Mouse (Mus musculus) Patski (cell line): ENCODE results near the gene Asap2. TPM values are rescaled to one million over a fixed set of nuclear protein-coding genes. Genes with fewer than 3 reads are reported as not detected.
A peak's percentile ranks its signal among the peaks of the same experiment; 100 is the strongest.

ENCODE experiments used
- ATAC-seq: fragments of 100-300 bp; one replicate; pipeline ENCODE4 v1.8.0; 2021
- CTCF ChIA-PET: fragments of 350-600 bp; sonication (Branson Sonifier 250); formaldehyde crosslinking; loops from one replicate; lab custom pipeline; 2022; ENCODE audit warnings: inconsistent platforms; lab: Charles Lee
- POLR2A ChIA-PET: fragments of 350-600 bp; sonication (Branson Sonifier 250); formaldehyde crosslinking; loops from one replicate; lab custom pipeline; 2022; ENCODE audit warnings: antibody characterized with exemption, inconsistent platforms; lab: Charles Lee
- DNase-seq: peaks from one replicate; pipeline ENCODE4 v3.0.0-alpha.2; 2011; ENCODE audit warnings: low read depth, low spot score
- H3K27me3 ChIP-seq: fragments of 371-371 bp; one replicate; pipeline ENCODE4 v1.5.1; 2021
- CTCF ChIP-seq: fragments of 100-300 bp; IDR thresholded peaks from one replicate; pipeline ENCODE4 v1.5.1; 2021
- in situ Hi-C: fragments of 300-500 bp; cut with MboI; formaldehyde crosslinking; loops from 3 replicates; pipeline ENCODE4 v1.11.1; 2018; ENCODE audit warnings: low pct_unique_long_range_greater_than_20kb, mixed read lengths
- polyA plus RNA-seq: library from polyadenylated mRNA; unstranded; gene quantifications from one replicate; pipeline ENCODE4 v1.2.3, GENCODE M21; 2021

The Asap2 gene
- polyA plus RNA-seq, 1 experiment from 2014 or later: 8.9 TPM

DNA sequence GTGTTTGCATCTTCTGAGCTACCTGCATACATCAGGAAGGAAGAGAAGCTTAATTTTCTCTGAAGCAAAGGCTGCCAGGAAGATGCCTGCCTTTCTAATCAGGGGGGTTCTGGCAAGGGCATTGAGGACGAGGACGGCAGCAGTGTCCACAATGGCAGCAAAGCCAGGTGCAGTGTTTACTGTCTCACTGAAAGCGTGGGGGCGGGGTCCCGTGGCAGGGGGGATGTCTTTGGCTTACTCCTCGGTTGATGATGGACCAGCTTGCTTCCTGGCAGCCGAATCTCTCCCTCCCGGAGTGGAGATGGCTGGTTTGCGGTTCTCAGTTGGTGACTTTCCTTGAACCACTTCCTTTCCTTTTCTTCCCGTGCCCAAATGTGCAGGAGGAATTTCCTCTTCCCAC, 142.3 kb downstream of the Asap2 start:
- ATAC-seq: no peak
- no peak for TF ChIP-seq CTCF
- in situ Hi-C loops: no loop called here
- no peaks in the 10 kb centered on the region for H3K27me3 ChIP-seq
- DNase-seq: no peak
- CTCF ChIA-PET: interaction anchor here (2.3 kb wide), 1 partner anchor 10 kb away, joined by 6 read pairs; no protein-coding TSS in a partner anchor
- POLR2A ChIA-PET: no interaction called here

- ChIA-PET CTCF (interaction anchor here (2.3 kb wide), 1 partner anchor 10 kb away, joined by 6 read pairs; no protein-coding TSS in a partner anchor), POLR2A (no interaction called here)
- DNase-seq (no peak), ATAC-seq (no peak)
- no peaks in the 10 kb centered on the region for H3K27me3 ChIP-seq
- no peak for TF ChIP-seq CTCF
- in situ Hi-C loops: no loop called here
Measured at GRCm38 (mm10) chr12:21133031-21133430, 142.8 kb downstream of the Asap2 start.

DNA sequence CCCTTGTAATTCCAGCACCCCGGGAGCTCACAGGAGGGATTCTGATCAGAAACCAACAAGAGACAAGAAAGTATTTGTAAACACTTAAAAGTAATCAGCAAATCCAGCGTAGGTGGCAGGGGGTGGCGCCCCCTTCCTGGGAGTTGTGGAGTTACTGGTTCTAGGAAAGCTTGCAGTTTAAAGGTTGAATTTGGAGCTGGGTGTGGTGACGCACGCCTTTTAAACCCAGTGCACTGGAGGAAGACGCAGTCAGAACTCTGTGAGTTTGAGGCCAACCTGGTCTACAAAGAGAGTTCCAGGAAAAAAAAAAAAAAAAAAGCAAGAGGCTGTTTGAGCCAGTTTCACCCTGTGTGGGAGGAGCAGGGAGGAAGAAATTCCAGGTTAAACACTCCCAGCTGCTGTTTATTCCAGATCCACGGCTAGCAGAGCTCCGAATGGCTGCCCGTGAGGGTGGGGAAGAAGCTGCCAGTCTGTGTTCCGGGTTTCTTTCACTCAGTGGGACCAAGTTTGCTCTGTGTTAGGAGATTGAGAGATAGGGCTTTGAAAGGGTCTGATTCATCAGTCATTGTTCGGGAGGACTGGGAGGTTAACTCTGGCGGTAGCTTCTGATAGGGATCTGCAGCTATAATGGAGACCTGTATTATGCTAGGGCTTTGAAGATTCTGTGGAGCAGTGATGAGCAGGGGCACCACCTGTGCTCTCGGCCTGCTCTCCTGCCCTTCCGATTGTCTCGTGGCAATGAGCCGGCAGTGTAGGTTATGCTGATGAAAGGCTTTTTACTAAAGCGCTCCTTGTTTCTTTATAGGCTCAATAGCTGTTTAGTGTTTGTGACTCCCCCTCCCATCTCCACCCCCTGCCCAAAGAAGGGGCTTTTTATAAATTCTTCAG, 144.0 kb downstream of the Asap2 start:
- in situ Hi-C loops: no loop called here
- POLR2A ChIA-PET: no interaction called here
- no peaks in the 10 kb centered on the region for H3K27me3 ChIP-seq
- no peak for TF ChIP-seq CTCF
- ATAC-seq (no peak), DNase-seq (no peak)
- CTCF ChIA-PET: interaction anchor here (1.2 to 2.3 kb wide), 3 partner anchors 8 to 19 kb away, joined by 3 to 6 read pairs (median 4); no protein-coding TSS in a partner anchor

- DNase-seq (no peak), ATAC-seq (peak; percentile 39)
- in situ Hi-C loops: no loop called here
- H3K27me3 ChIP-seq: no peaks in the 10 kb centered on the region
- POLR2A ChIA-PET: interaction anchor here (1.2 kb wide), 1 partner anchor 14 kb away, joined by 3 read pairs; no protein-coding TSS in a partner anchor
- CTCF ChIA-PET: no interaction called here
- TF ChIP-seq CTCF: no peak
Measured at GRCm38 (mm10) chr12:21135651-21136461, 145.6 kb downstream of the Asap2 start.

DNA sequence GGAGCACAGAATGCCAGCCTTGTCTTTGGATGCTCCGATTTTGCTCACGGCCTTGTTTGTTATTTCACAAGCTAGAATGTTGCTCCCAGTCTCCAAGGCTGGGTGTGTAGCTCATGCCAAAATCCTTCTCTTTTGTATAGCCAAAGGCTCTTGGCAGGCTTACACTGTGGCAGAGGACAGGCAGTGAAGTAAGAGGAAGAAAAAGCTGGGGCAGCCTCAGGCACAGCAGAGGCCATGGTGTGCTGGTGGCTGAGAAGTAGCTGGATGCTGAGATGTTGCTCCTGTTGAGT, 146.1 kb downstream of the Asap2 start:
- ChIA-PET CTCF (no interaction called here), POLR2A (interaction anchor here (1.2 kb wide), 1 partner anchor 13 kb away, joined by 3 read pairs; no protein-coding TSS in a partner anchor)
- in situ Hi-C loops: no loop called here
- DNase-seq: no peak
- no peaks in the 10 kb centered on the region for H3K27me3 ChIP-seq
- ATAC-seq: no peak
- no peak for TF ChIP-seq CTCF

- H3K27me3 ChIP-seq: no peaks in the 10 kb centered on the region
- ChIA-PET POLR2A (no interaction called here), CTCF (no interaction called here)
- in situ Hi-C loops: no loop called here
- DNase-seq (no peak), ATAC-seq (no peak)
- TF ChIP-seq CTCF: no peak
Measured at GRCm38 (mm10) chr12:21139560-21139959, 149.3 kb downstream of the Asap2 start.

DNA sequence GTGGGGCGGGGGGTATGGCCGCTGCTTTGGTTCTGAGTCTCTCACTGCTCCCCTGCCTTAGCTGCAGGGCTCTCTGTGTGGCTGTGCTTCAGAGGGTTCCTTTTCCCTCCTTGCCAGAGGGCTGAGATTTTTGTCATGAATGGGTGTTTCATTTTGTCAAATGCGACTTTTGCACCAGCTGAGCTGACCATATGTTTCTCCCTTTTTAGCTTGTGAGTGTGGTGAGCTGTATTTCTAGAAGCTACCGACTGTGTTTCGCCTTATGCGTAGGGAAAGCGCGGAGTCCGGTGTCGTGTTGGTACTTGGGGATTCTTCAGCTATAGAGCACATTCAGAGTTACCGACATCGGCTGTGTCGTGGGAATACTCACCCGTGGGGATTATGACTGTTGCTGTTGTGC, 149.9 kb downstream of the Asap2 start:
- no peaks in the 10 kb centered on the region for H3K27me3 ChIP-seq
- ChIA-PET CTCF (no interaction called here), POLR2A (no interaction called here)
- in situ Hi-C loops: no loop called here
- TF ChIP-seq CTCF: no peak
- DNase-seq (no peak), ATAC-seq (no peak)

GRCm38 (mm10) chr12:21140741-21141308, 150.6 kb downstream of the Asap2 start:
- ChIA-PET POLR2A (no interaction called here), CTCF (no interaction called here)
- no peaks in the 10 kb centered on the region for H3K27me3 ChIP-seq
- ATAC-seq (no peak), DNase-seq (no peak)
- in situ Hi-C loops: no loop called here
- TF ChIP-seq CTCF: no peak

DNA sequence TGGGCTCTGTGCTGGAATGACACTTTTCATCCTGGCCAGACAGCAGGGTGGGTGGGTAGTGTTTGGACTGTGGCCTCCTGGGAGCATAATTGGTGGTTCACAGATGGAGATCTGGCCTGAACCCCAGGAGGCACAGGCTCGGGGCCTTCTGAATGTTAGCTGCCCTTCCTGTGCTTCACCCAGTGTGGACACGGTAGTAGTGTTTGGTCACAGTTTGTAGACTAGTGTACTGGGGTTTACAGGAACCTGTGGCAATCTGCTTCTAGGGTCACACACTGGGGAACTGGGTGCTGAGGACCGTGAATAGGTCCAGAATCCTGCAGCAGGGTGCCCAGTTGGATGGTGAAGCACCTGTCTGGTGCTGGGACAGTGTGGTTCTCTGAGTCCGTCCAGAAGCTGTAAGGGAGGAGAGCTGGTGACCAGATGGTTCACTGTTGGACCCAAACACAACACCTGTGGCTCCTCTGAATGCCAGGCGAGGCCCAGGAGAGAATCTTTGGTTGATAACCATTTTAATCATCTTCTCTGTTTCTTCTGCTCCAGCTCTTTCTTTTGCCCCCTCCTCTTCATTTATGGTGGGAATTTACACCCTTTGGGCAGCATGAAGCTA, 151.5 kb downstream of the Asap2 start:
- H3K27me3 ChIP-seq: no peaks in the 10 kb centered on the region
- no peak for TF ChIP-seq CTCF
- DNase-seq (no peak), ATAC-seq (no peak)
- in situ Hi-C loops: no loop called here
- ChIA-PET CTCF (no interaction called here), POLR2A (no interaction called here)

- in situ Hi-C loops: no loop called here
Measured at GRCm38 (mm10) chr12:21142489-21143254, 152.4 kb downstream of the Asap2 start.

More at GRCm38 (mm10) chr12:21142489-21143254, 152.4 kb downstream of the Asap2 start:
- POLR2A ChIA-PET: interaction anchor here (0.7 kb wide), 1 partner anchor 443 kb away, joined by 3 read pairs; no protein-coding TSS in a partner anchor
- no peak for ATAC-seq
- H3K27me3 ChIP-seq: no peaks in the 10 kb centered on the region
- CTCF ChIA-PET: interaction anchor here (1.0 kb wide), 1 partner anchor 9 kb away, joined by 6 read pairs; no protein-coding TSS in a partner anchor
- no peak for DNase-seq
- no peak for TF ChIP-seq CTCF
